Mouse (Mus musculus): ENCODE data around the gene Rbmx2. TPM values are rescaled to one million over a fixed set of nuclear protein-coding genes. Genes with fewer than 3 reads are reported as not detected.

The Rbmx2 gene
- total and polyA plus RNA-seq, 3 experiments, result 17.0 to 21.2 TPM; not detected in 1

DNA sequence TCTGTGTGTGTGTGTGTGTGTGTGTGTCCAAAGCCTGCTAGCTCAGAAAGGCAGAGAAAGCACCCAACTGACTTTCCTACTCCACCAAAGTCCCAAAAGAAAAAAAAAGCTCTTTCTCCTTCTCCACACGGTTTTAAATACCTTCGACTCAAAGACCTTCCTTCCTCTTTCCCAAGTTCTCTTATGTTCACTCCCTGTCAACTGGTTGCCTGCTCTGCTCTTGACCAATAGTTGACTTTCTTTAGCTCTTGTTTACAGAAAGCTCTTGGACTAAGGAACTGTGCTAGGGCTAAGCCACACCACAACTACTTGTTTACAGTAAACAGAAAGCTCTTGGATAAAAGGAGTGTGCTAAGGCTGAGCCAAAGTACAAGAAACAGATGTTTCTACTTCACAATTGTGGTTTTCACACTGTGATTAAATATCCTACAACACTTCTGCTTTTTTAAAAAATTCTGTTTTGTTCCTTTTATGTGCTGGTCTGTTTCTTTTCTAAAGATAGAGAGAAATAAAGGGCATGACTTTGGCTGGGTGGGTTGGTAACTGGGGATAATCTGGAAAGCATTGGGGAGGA, 60.0 kb downstream of the Rbmx2 start:
- H3K36me3 ChIP-seq (ENCODE audit: control insufficient read depth in 1 of 2, insufficient read depth in 2 of 2, low read length in 2 of 2), result no peaks in the 10 kb centered on the region
- DNase-seq (ENCODE audit: low read depth, low spot score), result peak; percentile 49
- peak overlapping the region; percentile 9 to 36; a peak in 2 of 4 replicates for H3K4me3 ChIP-seq (ENCODE audit: control insufficient read depth in 1 of 2, insufficient read depth in 1 of 2, low read depth in 2 of 2, low read length in 2 of 2)
- H3K79me2 ChIP-seq (ENCODE audit: control insufficient read depth, insufficient read depth, low read length, poor library complexity), result no peaks in the 10 kb centered on the region
- H3K9me3 ChIP-seq (replicated peaks; ENCODE audit: insufficient read depth, low read length), result no peaks in the 10 kb centered on the region
- 0 out of 2 replicates have a peak overlapping the region, but pooled peaks have one; percentile 5 for H3K9ac ChIP-seq (ENCODE audit: control insufficient read depth, low read depth, low read length, poor library complexity, severe bottlenecking)
- TF ChIP-seq SIN3A (IDR thresholded peaks at IDR 0.05; ENCODE audit: low read length) (peak; percentile 27; the same call in 1 of the 2 replicates), EP300 (IDR thresholded peaks at IDR 0.05; ENCODE audit: low read depth in 1 of 2, low read length in 2 of 2) (0 out of 4 replicates have a peak, but pooled peaks of 1 of the 2 experiments have one; percentile 48), ETS1 (IDR thresholded peaks at IDR 0.05; ENCODE audit: low read depth, low read length) (peak; percentile 58), RCOR1 (IDR thresholded peaks at IDR 0.05; ENCODE audit: low read depth, low read length) (0 out of 2 replicates have a peak, but pooled peaks have one; percentile 11), NELFE (IDR thresholded peaks at IDR 0.05; ENCODE audit: low read depth, low read length) (no peak)
- peak overlapping the region; percentile 73 for H3K27ac ChIP-seq (ENCODE audit: control insufficient read depth, low read depth, low read length)
- no peaks in the 10 kb centered on the region for H3K27me3 ChIP-seq (ENCODE audit: control insufficient read depth in 1 of 2, insufficient read depth in 2 of 2, low read length in 2 of 2)
- H3K4me1 ChIP-seq (ENCODE audit: control insufficient read depth in 1 of 2, insufficient read depth in 2 of 2, low read length in 2 of 2), result no peaks in the 10 kb centered on the region; a peak in 1 of 4 replicates

Other genes with a start within 250 kb of the Rbmx2 start
- gene Elf4, start 231.9 kb upstream of the Rbmx2 start, total RNA-seq (2012; rRNA removed), result 3.4 and 4.0 TPM in 2 replicates
- 10 to 100 TPM in 1 of 2 experiments, not detected in 1; 15.3 TPM for gene Elf4, start 231.9 kb upstream of the Rbmx2 start, polyA plus RNA-seq (2012; ENCODE audit: insufficient read depth in 1 of 2, insufficient read length in 2 of 2, low read depth in 1 of 2, low replicate concordance in 2 of 2, missing spikeins in 1 of 2)
- gene Aifm1, start 181.4 kb upstream of the Rbmx2 start, total RNA-seq (2012; rRNA removed), result 69.1 and 76.1 TPM in 2 replicates
- 10 to 100 TPM in 1 of 2 experiments, not detected in 1; 99.1 TPM for gene Aifm1, start 181.4 kb upstream of the Rbmx2 start, polyA plus RNA-seq (2012; ENCODE audit: insufficient read depth in 1 of 2, insufficient read length in 2 of 2, low read depth in 1 of 2, low replicate concordance in 2 of 2, missing spikeins in 1 of 2)
- gene Rab33a, start 175.7 kb upstream of the Rbmx2 start, total RNA-seq (2012; rRNA removed), result not detected in 2 replicates
- under 1 TPM in 1 of 2 experiments, not detected in 1; 0.46 TPM for gene Rab33a, start 175.7 kb upstream of the Rbmx2 start, polyA plus RNA-seq (2012; ENCODE audit: insufficient read depth in 1 of 2, insufficient read length in 2 of 2, low read depth in 1 of 2, low replicate concordance in 2 of 2, missing spikeins in 1 of 2)
- 12.2 and 14.2 TPM in 2 replicates for gene Zfp280c, start 100.5 kb upstream of the Rbmx2 start, total RNA-seq (2012; rRNA removed)
- gene Zfp280c, start 100.5 kb upstream of the Rbmx2 start, polyA plus RNA-seq (2012; ENCODE audit: insufficient read depth in 1 of 2, insufficient read length in 2 of 2, low read depth in 1 of 2, low replicate concordance in 2 of 2, missing spikeins in 1 of 2), result 10 to 100 TPM in 1 of 2 experiments, not detected in 1; 16.7 TPM
- 5.9 and 6.9 TPM in 2 replicates for gene Slc25a14, start 71.6 kb upstream of the Rbmx2 start, total RNA-seq (2012; rRNA removed)
- gene Slc25a14, start 71.6 kb upstream of the Rbmx2 start, polyA plus RNA-seq (2012; ENCODE audit: insufficient read depth in 1 of 2, insufficient read length in 2 of 2, low read depth in 1 of 2, low replicate concordance in 2 of 2, missing spikeins in 1 of 2), result 1 to 10 TPM in 1 of 2 experiments, not detected in 1; 5.8 TPM
- gene Gpr119, start 20.5 kb upstream of the Rbmx2 start, total RNA-seq (2012; rRNA removed), result not detected in 2 replicates
- gene Gpr119, start 20.5 kb upstream of the Rbmx2 start, polyA plus RNA-seq (2012; ENCODE audit: insufficient read depth in 1 of 2, insufficient read length in 2 of 2, low read depth in 1 of 2, low replicate concordance in 2 of 2, missing spikeins in 1 of 2), result not detected
- not detected in 2 replicates for gene Gm595, start 182.7 kb downstream of the Rbmx2 start, total RNA-seq (2012; rRNA removed)
- not detected for gene Gm595, start 182.7 kb downstream of the Rbmx2 start, polyA plus RNA-seq (2012; ENCODE audit: insufficient read depth in 1 of 2, insufficient read length in 2 of 2, low read depth in 1 of 2, low replicate concordance in 2 of 2, missing spikeins in 1 of 2)